Mouse (Mus musculus) small intestine, adult 2 months (tissue): ENCODE measurements at regions not wholly inside any gene's neighbourhood (a gene's known extent, or its start where the extent isn't known, plus 50 kb on each side); places are given as distances from the start of the nearest gene placed in this dataset.

Source experiments
- CTCF ChIP-seq: fragments of 200-500 bp; IDR thresholded peaks from 2 replicates; pipeline ENCODE4 v1.5.1; 2012; ENCODE audit warnings: low read depth, mild to moderate bottlenecking, control low read depth, inconsistent platforms, low read length, moderate library complexity, mixed read lengths; ENCODE audit not compliant: insufficient replicate concordance, insufficient read length; ENCODE audit errors: extremely low read depth
- POLR2A ChIP-seq: fragments of 200-500 bp; IDR thresholded peaks from 2 replicates; pipeline ENCODE4 v1.6.1; 2012; ENCODE audit warnings: low read depth, mild to moderate bottlenecking, control low read depth, inconsistent platforms, low read length, moderate library complexity

DNA sequence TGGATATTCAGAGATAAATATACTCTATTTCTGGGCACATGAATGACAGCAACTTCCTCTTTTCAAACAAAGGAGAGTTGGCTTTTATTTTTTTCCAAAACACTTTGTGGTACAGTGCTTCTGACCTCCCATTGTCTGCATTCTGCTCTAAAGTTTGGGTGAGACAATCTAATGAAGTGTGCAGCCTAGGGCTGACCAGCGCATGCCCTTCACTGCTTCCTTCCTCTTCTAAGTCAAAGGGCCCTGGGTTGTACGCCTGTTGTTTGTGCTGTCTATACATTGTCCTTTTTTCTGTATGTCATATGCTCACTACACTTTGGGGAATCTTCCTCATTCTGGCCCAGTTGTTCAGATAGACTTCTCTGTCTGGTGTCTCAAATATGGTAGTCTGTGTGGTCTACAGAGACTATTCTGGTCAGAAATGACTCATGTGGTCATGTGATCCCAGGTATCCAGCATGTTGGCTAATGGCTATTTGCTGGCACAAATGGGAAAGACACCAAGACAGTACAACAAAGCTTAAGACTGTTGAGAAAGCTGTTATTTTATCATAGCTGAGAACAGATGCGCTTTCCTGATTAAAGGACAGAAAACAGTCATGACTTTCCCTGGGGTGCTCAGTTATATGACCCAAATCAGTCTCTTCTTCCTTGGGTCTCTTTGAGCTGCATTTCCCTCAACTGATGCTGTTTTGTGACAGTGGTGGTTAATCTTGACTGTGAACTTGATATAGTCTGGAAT is 151.4 kb upstream of the Marcks start:
- TF ChIP-seq POLR2A (no peak), CTCF (no peak)
